Mouse (Mus musculus): ENCODE measurements at regions not wholly inside any gene's neighbourhood (a gene's known extent, or its start where the extent isn't known, plus 50 kb on each side); places are given as distances from the start of the nearest gene placed in this dataset.

- no peak for DNase-seq (ENCODE audit: low spot score)
Measured at GRCm38 (mm10) chr12:109952933-109953332, 325.9 kb upstream of the Dio3 start.

- peak; percentile 62 for DNase-seq (ENCODE audit: low spot score)
Measured at GRCm38 (mm10) chr12:109957305-109957704, 321.6 kb upstream of the Dio3 start.

- peak; percentile 69 for DNase-seq (ENCODE audit: low spot score)
Measured at GRCm38 (mm10) chr12:109958357-109959085, 320.3 kb upstream of the Dio3 start.

- DNase-seq (ENCODE audit: low spot score) = no peak
Measured at GRCm38 (mm10) chr12:109966776-109967175, 312.1 kb upstream of the Dio3 start.

- DNase-seq (ENCODE audit: low spot score) = no peak
Measured at GRCm38 (mm10) chr12:109968303-109968702, 310.6 kb upstream of the Dio3 start.

GRCm38 (mm10) chr12:109971508-109971907, 307.4 kb upstream of the Dio3 start:
- DNase-seq (ENCODE audit: low spot score) = no peak

- DNase-seq (ENCODE audit: low spot score) = peak; percentile 16
Measured at GRCm38 (mm10) chr12:109972366-109973015, 306.4 kb upstream of the Dio3 start.

GRCm38 (mm10) chr12:109973598-109973997, 305.3 kb upstream of the Dio3 start:
- no peak for DNase-seq (ENCODE audit: low spot score)

GRCm38 (mm10) chr12:109975176-109975972, 303.5 kb upstream of the Dio3 start:
- no peak for DNase-seq (ENCODE audit: low spot score)

GRCm38 (mm10) chr12:109984651-109985050, 294.2 kb upstream of the Dio3 start:
- DNase-seq (ENCODE audit: low spot score) = no peak

GRCm38 (mm10) chr12:109993410-109993809, 285.5 kb upstream of the Dio3 start:
- DNase-seq (ENCODE audit: low spot score) = no peak

- no peak for DNase-seq (ENCODE audit: low spot score)
Measured at GRCm38 (mm10) chr12:110002717-110003116, 276.2 kb upstream of the Dio3 start.

- no peak for DNase-seq (ENCODE audit: low spot score)
Measured at GRCm38 (mm10) chr12:110009136-110009535, 269.7 kb upstream of the Dio3 start.

- peak; percentile 33 for DNase-seq (ENCODE audit: low spot score)
Measured at GRCm38 (mm10) chr12:110020541-110021470, 258.1 kb upstream of the Dio3 start.

GRCm38 (mm10) chr12:110021690-110022089, 257.2 kb upstream of the Dio3 start:
- no peak for DNase-seq (ENCODE audit: low spot score)

- DNase-seq (ENCODE audit: low spot score) = no peak
Measured at GRCm38 (mm10) chr12:110022631-110023030, 256.2 kb upstream of the Dio3 start.

GRCm38 (mm10) chr12:110023192-110024101, 255.4 kb upstream of the Dio3 start:
- no peak for DNase-seq (ENCODE audit: low spot score)

GRCm38 (mm10) chr12:110024295-110024694, 254.6 kb upstream of the Dio3 start:
- no peak for DNase-seq (ENCODE audit: low spot score)

GRCm38 (mm10) chr12:110025171-110025570, 253.7 kb upstream of the Dio3 start:
- DNase-seq (ENCODE audit: low spot score) = no peak

GRCm38 (mm10) chr12:110026033-110026750, 252.7 kb upstream of the Dio3 start:
- no peak for DNase-seq (ENCODE audit: low spot score)
